Mouse (Mus musculus): Measurements from ENCODE around the gene Cys1. TPM values are rescaled to one million over a fixed set of nuclear protein-coding genes. Genes with fewer than 3 reads are reported as not detected.

Gene Cys1
- polyA plus RNA-seq, 1 experiment, result 1.6 TPM

GRCm38 (mm10) chr12:24686038-24686695 lies 4.6 kb upstream of the Cys1 start:
- no peak overlapping the region for H3K4me3 ChIP-seq (ENCODE audit: control insufficient read depth, insufficient read depth, low read length)
- WGBS, result 85% methylated on average over 6 of the region's 6 CpGs
- H3K36me3 ChIP-seq (ENCODE audit: control insufficient read depth, insufficient read depth, low read length), result no peaks in the 10 kb centered on the region
- H3K27me3 ChIP-seq (ENCODE audit: control insufficient read depth, insufficient read depth, low read length), result peaks cover 7% of the 10 kb centered on the region; the same call in 1 of the 2 replicates
- TF ChIP-seq POLR2A (IDR thresholded peaks at IDR 0.05; ENCODE audit: control insufficient read depth, extremely low read depth, insufficient read depth, low read length, poor library complexity) (no peak), CTCF (IDR thresholded peaks at IDR 0.05; ENCODE audit: borderline replicate concordance, control insufficient read depth, extremely low read depth, insufficient read depth, low read length, poor library complexity) (no peak)
- H3K4me1 ChIP-seq (replicated peaks; ENCODE audit: control insufficient read depth, insufficient read depth, low read length), result no peaks in the 10 kb centered on the region
- no peak for DNase-seq
- H3K27ac ChIP-seq (ENCODE audit: control insufficient read depth, insufficient read depth, low read length), result no peak overlapping the region

DNA sequence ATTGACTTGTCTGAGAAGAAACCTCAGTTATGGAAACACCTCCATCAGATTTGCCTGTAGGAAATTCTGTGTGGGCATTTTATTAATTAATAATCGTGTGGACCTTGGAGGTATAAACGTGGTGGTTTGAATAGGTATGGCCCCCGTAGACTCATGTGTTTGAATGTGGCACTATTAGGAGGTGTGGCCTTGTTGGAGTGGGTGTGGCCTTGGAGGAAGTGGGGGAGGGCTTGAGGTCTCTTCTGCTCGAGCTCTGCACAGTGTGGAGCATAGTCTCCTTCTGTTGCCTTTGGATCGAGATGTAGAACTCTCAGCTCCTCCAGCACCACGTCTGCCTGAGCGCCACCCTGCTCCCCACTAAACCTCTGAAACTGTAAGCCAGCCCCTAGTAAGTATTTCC lies 1.8 kb upstream of the Cys1 start:
- no peak for DNase-seq
- Histone ChIP-seq H3K36me3 (ENCODE audit: control insufficient read depth, insufficient read depth, low read length) (no peaks in the 10 kb centered on the region), H3K27ac (ENCODE audit: control insufficient read depth, insufficient read depth, low read length) (no peak overlapping the region), H3K4me3 (ENCODE audit: control insufficient read depth, insufficient read depth, low read length) (no peak overlapping the region), H3K27me3 (ENCODE audit: control insufficient read depth, insufficient read depth, low read length) (peaks cover 14% of the 10 kb centered on the region; the same call in 1 of the 2 replicates), H3K4me1 (replicated peaks; ENCODE audit: control insufficient read depth, insufficient read depth, low read length) (no peaks in the 10 kb centered on the region)
- 68% methylated on average over 7 of the region's 7 CpGs for WGBS
- TF ChIP-seq POLR2A (IDR thresholded peaks at IDR 0.05; ENCODE audit: control insufficient read depth, extremely low read depth, insufficient read depth, low read length, poor library complexity) (no peak), CTCF (IDR thresholded peaks at IDR 0.05; ENCODE audit: borderline replicate concordance, control insufficient read depth, extremely low read depth, insufficient read depth, low read length, poor library complexity) (no peak)

DNA sequence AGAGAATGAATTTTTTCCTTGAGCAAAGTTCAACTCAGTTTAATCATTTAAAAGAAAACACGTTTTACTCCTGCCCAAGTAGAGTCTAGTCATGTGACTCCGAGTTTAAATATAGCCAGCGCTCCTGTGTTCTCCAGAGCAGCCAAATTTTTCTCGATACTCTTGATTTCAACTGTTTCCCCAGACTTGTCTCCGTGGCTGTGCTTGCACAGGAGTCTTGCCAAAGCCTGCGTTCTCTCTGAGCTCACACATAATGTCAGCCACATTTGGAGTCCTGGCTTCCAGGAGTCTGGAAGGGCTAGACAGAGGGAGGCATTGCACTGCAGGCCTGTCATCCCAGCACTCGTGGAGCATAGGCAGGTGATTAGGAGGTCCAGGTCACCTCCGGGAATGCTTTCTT lies 950 bp upstream of the Cys1 start:
- Histone ChIP-seq H3K4me1 (replicated peaks; ENCODE audit: control insufficient read depth, insufficient read depth, low read length) (no peaks in the 10 kb centered on the region), H3K27me3 (ENCODE audit: control insufficient read depth, insufficient read depth, low read length) (peaks cover 14% of the 10 kb centered on the region; the same call in 1 of the 2 replicates), H3K36me3 (ENCODE audit: control insufficient read depth, insufficient read depth, low read length) (no peaks in the 10 kb centered on the region), H3K27ac (ENCODE audit: control insufficient read depth, insufficient read depth, low read length) (no peak overlapping the region), H3K4me3 (ENCODE audit: control insufficient read depth, insufficient read depth, low read length) (no peak overlapping the region)
- 63% methylated on average over 8 of the region's 8 CpGs for WGBS
- no peak for TF ChIP-seq CTCF (IDR thresholded peaks at IDR 0.05; ENCODE audit: borderline replicate concordance, control insufficient read depth, extremely low read depth, insufficient read depth, low read length, poor library complexity)
- no peak for TF ChIP-seq POLR2A (IDR thresholded peaks at IDR 0.05; ENCODE audit: control insufficient read depth, extremely low read depth, insufficient read depth, low read length, poor library complexity)
- DNase-seq, result no peak

- Histone ChIP-seq H3K27me3 (ENCODE audit: control insufficient read depth, insufficient read depth, low read length) (peaks cover 14% of the 10 kb centered on the region; the same call in 1 of the 2 replicates), H3K36me3 (ENCODE audit: control insufficient read depth, insufficient read depth, low read length) (no peaks in the 10 kb centered on the region), H3K4me3 (ENCODE audit: control insufficient read depth, insufficient read depth, low read length) (no peak overlapping the region), H3K4me1 (replicated peaks; ENCODE audit: control insufficient read depth, insufficient read depth, low read length) (no peaks in the 10 kb centered on the region), H3K27ac (ENCODE audit: control insufficient read depth, insufficient read depth, low read length) (no peak overlapping the region)
- no peak for DNase-seq
- WGBS, result 8% methylated on average over 55 of the region's 61 CpGs
- TF ChIP-seq CTCF (IDR thresholded peaks at IDR 0.05; ENCODE audit: borderline replicate concordance, control insufficient read depth, extremely low read depth, insufficient read depth, low read length, poor library complexity) (no peak), POLR2A (IDR thresholded peaks at IDR 0.05; ENCODE audit: control insufficient read depth, extremely low read depth, insufficient read depth, low read length, poor library complexity) (no peak)
Measured at GRCm38 (mm10) chr12:24680492-24681285, 924 bp downstream of the Cys1 start.

DNA sequence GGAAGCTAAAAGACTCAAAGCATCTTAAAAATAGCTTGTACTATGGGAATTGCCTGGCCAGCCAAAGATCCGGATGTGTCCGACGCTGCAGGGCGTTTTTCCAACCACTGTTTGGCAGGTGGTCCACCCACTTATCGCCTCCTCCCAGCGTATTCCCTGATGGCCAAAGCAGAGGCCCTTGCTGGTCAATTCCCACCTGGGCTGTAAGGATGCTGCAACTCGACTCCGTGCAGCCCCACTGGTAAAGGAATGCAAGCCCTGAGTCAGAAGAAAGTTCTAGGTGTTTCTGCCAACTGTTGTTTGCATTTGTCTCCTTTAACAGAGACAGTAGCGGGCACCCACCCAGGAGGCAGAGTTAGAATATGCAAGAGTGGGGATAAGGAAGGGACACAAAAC lies 1.5 kb downstream of the Cys1 start:
- Histone ChIP-seq H3K4me1 (replicated peaks; ENCODE audit: control insufficient read depth, insufficient read depth, low read length) (no peaks in the 10 kb centered on the region), H3K4me3 (ENCODE audit: control insufficient read depth, insufficient read depth, low read length) (no peak overlapping the region), H3K36me3 (ENCODE audit: control insufficient read depth, insufficient read depth, low read length) (no peaks in the 10 kb centered on the region), H3K27me3 (ENCODE audit: control insufficient read depth, insufficient read depth, low read length) (peaks cover 14% of the 10 kb centered on the region; the same call in 1 of the 2 replicates), H3K27ac (ENCODE audit: control insufficient read depth, insufficient read depth, low read length) (no peak overlapping the region)
- no peak for TF ChIP-seq CTCF (IDR thresholded peaks at IDR 0.05; ENCODE audit: borderline replicate concordance, control insufficient read depth, extremely low read depth, insufficient read depth, low read length, poor library complexity)
- TF ChIP-seq POLR2A (IDR thresholded peaks at IDR 0.05; ENCODE audit: control insufficient read depth, extremely low read depth, insufficient read depth, low read length, poor library complexity), result no peak
- DNase-seq, result no peak
- WGBS, result 63% methylated on average over 9 of the region's 9 CpGs

DNA sequence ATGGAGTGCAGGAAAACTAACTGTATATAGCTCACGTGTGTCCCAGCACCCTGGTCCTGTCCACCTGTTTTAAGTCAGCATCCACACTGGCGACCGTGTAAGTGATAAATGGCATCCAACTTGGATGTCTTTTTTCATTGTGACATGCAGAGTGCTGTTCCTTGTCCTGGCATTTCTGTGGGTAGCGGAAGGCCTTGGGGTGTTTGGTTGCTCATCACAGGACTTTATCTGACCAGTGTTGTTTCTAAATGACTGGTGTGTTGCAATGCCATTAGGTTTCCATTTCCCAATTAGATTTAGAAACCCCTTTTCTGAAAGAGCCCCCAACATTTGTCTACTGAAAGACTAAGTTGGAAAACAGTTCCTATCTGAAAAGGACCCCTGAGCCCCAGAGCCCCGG lies 19.5 kb downstream of the Cys1 start:
- Histone ChIP-seq H3K27me3 (ENCODE audit: control insufficient read depth, insufficient read depth, low read length) (no peaks in the 10 kb centered on the region), H3K27ac (ENCODE audit: control insufficient read depth, insufficient read depth, low read length) (no peak overlapping the region), H3K4me3 (ENCODE audit: control insufficient read depth, insufficient read depth, low read length) (no peak overlapping the region), H3K4me1 (replicated peaks; ENCODE audit: control insufficient read depth, insufficient read depth, low read length) (no peaks in the 10 kb centered on the region), H3K36me3 (ENCODE audit: control insufficient read depth, insufficient read depth, low read length) (no peaks in the 10 kb centered on the region)
- no peak for TF ChIP-seq CTCF (IDR thresholded peaks at IDR 0.05; ENCODE audit: borderline replicate concordance, control insufficient read depth, extremely low read depth, insufficient read depth, low read length, poor library complexity)
- TF ChIP-seq POLR2A (IDR thresholded peaks at IDR 0.05; ENCODE audit: control insufficient read depth, extremely low read depth, insufficient read depth, low read length, poor library complexity), result no peak
- no peak for DNase-seq
- WGBS, result 97% methylated on average over 5 of the region's 5 CpGs

All from thymus, adult 2 months (tissue).